Mouse (Mus musculus) gastrocnemius, adult 18-20 months (tissue): ENCODE measurements around the gene Neil3. TPM values are rescaled to one million over a fixed set of nuclear protein-coding genes. Genes with fewer than 3 reads are reported as not detected.

Experiments used
- DNase-seq: peaks from one replicate; pipeline ENCODE4 v3.0.0; 2021; ENCODE audit warnings: low spot score
- long read RNA-seq, 2 experiments: library from polyadenylated mRNA; stranded (forward); transcript quantifications; one replicate each; pipeline ENCODE4 v2.0.0; 2021
- total RNA-seq, 2 experiments: library from RNA; stranded (reverse); gene quantifications; 2 replicates each; pipeline ENCODE4 v1.2.3; 2021

The Neil3 gene
- total RNA-seq: not detected
- long read RNA-seq, experiment 1: 0 reads
- long read RNA-seq, experiment 2: 0 reads

- peak; percentile 52 for DNase-seq
Measured at GRCm38 (mm10) chr8:53638495-53639171, at the start of gene Neil3. TSS of gene Neil3 (minus strand) at chr8:53639065.

- DNase-seq: peak; percentile 2
Measured at GRCm38 (mm10) chr8:53680846-53681245, 42.0 kb upstream of the Neil3 start.

GRCm38 (mm10) chr8:53663946-53664345, 25.1 kb upstream of the Neil3 start:
- peak; percentile 19 for DNase-seq

GRCm38 (mm10) chr8:53661436-53661835, 22.6 kb upstream of the Neil3 start:
- no peak for DNase-seq

- no peak for DNase-seq
Measured at GRCm38 (mm10) chr8:53630618-53631017, 8.2 kb downstream of the Neil3 start.

GRCm38 (mm10) chr8:53628864-53629415, 9.9 kb downstream of the Neil3 start:
- no peak for DNase-seq

GRCm38 (mm10) chr8:53623425-53623824, 15.4 kb downstream of the Neil3 start:
- DNase-seq: no peak

GRCm38 (mm10) chr8:53619196-53619595, 19.7 kb downstream of the Neil3 start:
- DNase-seq: no peak

- no peak for DNase-seq
Measured at GRCm38 (mm10) chr8:53614288-53614646, 24.6 kb downstream of the Neil3 start.

GRCm38 (mm10) chr8:53613577-53614287, 25.1 kb downstream of the Neil3 start:
- no peak for DNase-seq

- DNase-seq: no peak
Measured at GRCm38 (mm10) chr8:53612297-53612696, 26.6 kb downstream of the Neil3 start.

GRCm38 (mm10) chr8:53607040-53607439, 31.8 kb downstream of the Neil3 start:
- no peak for DNase-seq

GRCm38 (mm10) chr8:53604906-53605305, 34.0 kb downstream of the Neil3 start:
- DNase-seq: no peak

GRCm38 (mm10) chr8:53603672-53604071, 35.2 kb downstream of the Neil3 start:
- DNase-seq: no peak

- DNase-seq: no peak
Measured at GRCm38 (mm10) chr8:53600826-53601225, 38.0 kb downstream of the Neil3 start.

- DNase-seq: no peak
Measured at GRCm38 (mm10) chr8:53600025-53600811, 38.6 kb downstream of the Neil3 start.

GRCm38 (mm10) chr8:53598101-53598500, 40.8 kb downstream of the Neil3 start:
- no peak for DNase-seq

- DNase-seq: no peak
Measured at GRCm38 (mm10) chr8:53591777-53592176, 47.1 kb downstream of the Neil3 start.

- no peak for DNase-seq
Measured at GRCm38 (mm10) chr8:53573600-53573999, 65.3 kb downstream of the Neil3 start.

- DNase-seq: no peak
Measured at GRCm38 (mm10) chr8:53566223-53566622, 72.6 kb downstream of the Neil3 start.

GRCm38 (mm10) chr8:53562441-53563040, 76.3 kb downstream of the Neil3 start:
- no peak for DNase-seq

GRCm38 (mm10) chr8:53539585-53539984, 99.3 kb downstream of the Neil3 start:
- DNase-seq: no peak
